Mouse (Mus musculus): Measurements from ENCODE around the gene Cldn18. TPM values are rescaled to one million over a fixed set of nuclear protein-coding genes. Genes with fewer than 3 reads are reported as not detected.

Gene Cldn18
- polyA plus RNA-seq, 1 experiment from 2014 or later: not detected

- 58% methylated on average over 1 of the region's 1 CpGs for WGBS
- ATAC-seq (ENCODE audit: low FRiP score, low TSS enrichment): no peak
Measured at GRCm38 (mm10) chr9:99720011-99720410, 2.9 kb upstream of the Cldn18 start.

GRCm38 (mm10) chr9:99710297-99710696, 6.8 kb downstream of the Cldn18 start:
- Histone ChIP-seq H3K4me3 (ENCODE audit: low read length) (no peak overlapping the region), H3K27ac (ENCODE audit: low read depth, low read length) (no peak overlapping the region), H3K36me3 (ENCODE audit: control insufficient read depth, insufficient read depth, low read length) (no peaks in the 10 kb centered on the region), H3K9ac (ENCODE audit: low read depth, low read length) (no peak overlapping the region), H3K9me3 (ENCODE audit: control insufficient read depth, low read length) (no peaks in the 10 kb centered on the region), H3K4me2 (replicated peaks; ENCODE audit: low read depth, low read length) (no peak overlapping the region), H3K4me1 (ENCODE audit: control insufficient read depth, insufficient read depth, low read length) (no peaks in the 10 kb centered on the region), H3K27me3 (ENCODE audit: control insufficient read depth, insufficient read depth, low read length) (no peaks in the 10 kb centered on the region)
- ATAC-seq (ENCODE audit: low FRiP score, low TSS enrichment): no peak
- 80% methylated on average over 4 of the region's 4 CpGs for WGBS

More at GRCm38 (mm10) chr9:99720011-99720410, 2.9 kb upstream of the Cldn18 start:
- H3K27ac ChIP-seq (ENCODE audit: low read depth, low read length): no peak overlapping the region
- H3K9ac ChIP-seq (ENCODE audit: low read depth, low read length): no peak overlapping the region
- no peaks in the 10 kb centered on the region for H3K27me3 ChIP-seq (ENCODE audit: control insufficient read depth, insufficient read depth, low read length)
- no peaks in the 10 kb centered on the region for H3K9me3 ChIP-seq (ENCODE audit: control insufficient read depth, low read length)
- no peaks in the 10 kb centered on the region for H3K36me3 ChIP-seq (ENCODE audit: control insufficient read depth, insufficient read depth, low read length)
- H3K4me1 ChIP-seq (ENCODE audit: control insufficient read depth, insufficient read depth, low read length): no peaks in the 10 kb centered on the region
- H3K4me3 ChIP-seq (ENCODE audit: low read length): no peak overlapping the region
- H3K4me2 ChIP-seq (replicated peaks; ENCODE audit: low read depth, low read length): no peak overlapping the region

GRCm38 (mm10) chr9:99709588-99710248, 7.3 kb downstream of the Cldn18 start:
- Histone ChIP-seq H3K36me3 (ENCODE audit: control insufficient read depth, insufficient read depth, low read length) (no peaks in the 10 kb centered on the region), H3K4me3 (ENCODE audit: low read length) (no peak overlapping the region), H3K27me3 (ENCODE audit: control insufficient read depth, insufficient read depth, low read length) (no peaks in the 10 kb centered on the region), H3K9ac (ENCODE audit: low read depth, low read length) (no peak overlapping the region), H3K9me3 (ENCODE audit: control insufficient read depth, low read length) (no peaks in the 10 kb centered on the region), H3K4me1 (ENCODE audit: control insufficient read depth, insufficient read depth, low read length) (no peaks in the 10 kb centered on the region), H3K27ac (ENCODE audit: low read depth, low read length) (no peak overlapping the region), H3K4me2 (replicated peaks; ENCODE audit: low read depth, low read length) (no peak overlapping the region)
- 89% methylated on average over 22 of the region's 22 CpGs for WGBS
- no peak for ATAC-seq (ENCODE audit: low FRiP score, low TSS enrichment)

- Histone ChIP-seq H3K9ac (ENCODE audit: low read depth, low read length) (no peak overlapping the region), H3K36me3 (ENCODE audit: control insufficient read depth, insufficient read depth, low read length) (no peaks in the 10 kb centered on the region), H3K27ac (ENCODE audit: low read depth, low read length) (no peak overlapping the region), H3K9me3 (ENCODE audit: control insufficient read depth, low read length) (no peaks in the 10 kb centered on the region), H3K4me3 (ENCODE audit: low read length) (no peak overlapping the region), H3K4me1 (ENCODE audit: control insufficient read depth, insufficient read depth, low read length) (no peaks in the 10 kb centered on the region), H3K27me3 (ENCODE audit: control insufficient read depth, insufficient read depth, low read length) (no peaks in the 10 kb centered on the region), H3K4me2 (replicated peaks; ENCODE audit: low read depth, low read length) (no peak overlapping the region)
- ATAC-seq (ENCODE audit: low FRiP score, low TSS enrichment): no peak
- 75% methylated on average over 11 of the region's 11 CpGs for WGBS
Measured at GRCm38 (mm10) chr9:99707425-99708126, 9.5 kb downstream of the Cldn18 start.

GRCm38 (mm10) chr9:99706264-99706663, 10.8 kb downstream of the Cldn18 start:
- H3K4me3 ChIP-seq (ENCODE audit: low read length): no peak overlapping the region
- no peak overlapping the region for H3K9ac ChIP-seq (ENCODE audit: low read depth, low read length)
- no peaks in the 10 kb centered on the region for H3K4me1 ChIP-seq (ENCODE audit: control insufficient read depth, insufficient read depth, low read length)
- ATAC-seq (ENCODE audit: low FRiP score, low TSS enrichment): no peak
- no peak overlapping the region for H3K27ac ChIP-seq (ENCODE audit: low read depth, low read length)
- no peaks in the 10 kb centered on the region for H3K9me3 ChIP-seq (ENCODE audit: control insufficient read depth, low read length)
- H3K36me3 ChIP-seq (ENCODE audit: control insufficient read depth, insufficient read depth, low read length): no peaks in the 10 kb centered on the region
- no peak overlapping the region for H3K4me2 ChIP-seq (replicated peaks; ENCODE audit: low read depth, low read length)
- WGBS: 93% methylated on average over 6 of the region's 6 CpGs
- H3K27me3 ChIP-seq (ENCODE audit: control insufficient read depth, insufficient read depth, low read length): no peaks in the 10 kb centered on the region

GRCm38 (mm10) chr9:99703711-99704110, 13.4 kb downstream of the Cldn18 start:
- Histone ChIP-seq H3K4me3 (ENCODE audit: low read length) (no peak overlapping the region), H3K4me1 (ENCODE audit: control insufficient read depth, insufficient read depth, low read length) (no peaks in the 10 kb centered on the region), H3K9me3 (ENCODE audit: control insufficient read depth, low read length) (no peaks in the 10 kb centered on the region), H3K27me3 (ENCODE audit: control insufficient read depth, insufficient read depth, low read length) (no peaks in the 10 kb centered on the region), H3K4me2 (replicated peaks; ENCODE audit: low read depth, low read length) (no peak overlapping the region), H3K36me3 (ENCODE audit: control insufficient read depth, insufficient read depth, low read length) (no peaks in the 10 kb centered on the region), H3K27ac (ENCODE audit: low read depth, low read length) (no peak overlapping the region), H3K9ac (ENCODE audit: low read depth, low read length) (no peak overlapping the region)
- ATAC-seq (ENCODE audit: low FRiP score, low TSS enrichment): no peak
- 86% methylated on average over 6 of the region's 6 CpGs for whole genome bisulfite sequencing

GRCm38 (mm10) chr9:99702215-99702614, 14.9 kb downstream of the Cldn18 start:
- 84% methylated on average over 6 of the region's 6 CpGs for WGBS
- no peak for ATAC-seq (ENCODE audit: low FRiP score, low TSS enrichment)
- H3K4me2 ChIP-seq (replicated peaks; ENCODE audit: low read depth, low read length): no peak overlapping the region
- H3K36me3 ChIP-seq (ENCODE audit: control insufficient read depth, insufficient read depth, low read length): no peaks in the 10 kb centered on the region
- H3K4me1 ChIP-seq (ENCODE audit: control insufficient read depth, insufficient read depth, low read length): no peaks in the 10 kb centered on the region
- no peak overlapping the region for H3K9ac ChIP-seq (ENCODE audit: low read depth, low read length)
- no peak overlapping the region for H3K27ac ChIP-seq (ENCODE audit: low read depth, low read length)
- H3K9me3 ChIP-seq (ENCODE audit: control insufficient read depth, low read length): no peaks in the 10 kb centered on the region
- H3K27me3 ChIP-seq (ENCODE audit: control insufficient read depth, insufficient read depth, low read length): no peaks in the 10 kb centered on the region
- H3K4me3 ChIP-seq (ENCODE audit: low read length): no peak overlapping the region

GRCm38 (mm10) chr9:99701187-99701586, 15.9 kb downstream of the Cldn18 start:
- Histone ChIP-seq H3K9ac (ENCODE audit: low read depth, low read length) (no peak overlapping the region), H3K27ac (ENCODE audit: low read depth, low read length) (no peak overlapping the region), H3K4me1 (ENCODE audit: control insufficient read depth, insufficient read depth, low read length) (no peaks in the 10 kb centered on the region), H3K4me3 (ENCODE audit: low read length) (no peak overlapping the region), H3K9me3 (ENCODE audit: control insufficient read depth, low read length) (no peaks in the 10 kb centered on the region), H3K4me2 (replicated peaks; ENCODE audit: low read depth, low read length) (no peak overlapping the region), H3K36me3 (ENCODE audit: control insufficient read depth, insufficient read depth, low read length) (no peaks in the 10 kb centered on the region), H3K27me3 (ENCODE audit: control insufficient read depth, insufficient read depth, low read length) (no peaks in the 10 kb centered on the region)
- no peak for ATAC-seq (ENCODE audit: low FRiP score, low TSS enrichment)
- 82% methylated on average over 2 of the region's 2 CpGs for WGBS

- H3K27me3 ChIP-seq (ENCODE audit: control insufficient read depth, insufficient read depth, low read length): no peaks in the 10 kb centered on the region
- H3K4me3 ChIP-seq (ENCODE audit: low read length): no peak overlapping the region
- no peak for ATAC-seq (ENCODE audit: low FRiP score, low TSS enrichment)
- H3K36me3 ChIP-seq (ENCODE audit: control insufficient read depth, insufficient read depth, low read length): no peaks in the 10 kb centered on the region
- H3K9ac ChIP-seq (ENCODE audit: low read depth, low read length): no peak overlapping the region
- WGBS: 74% methylated on average over 2 of the region's 2 CpGs
- no peak overlapping the region for H3K27ac ChIP-seq (ENCODE audit: low read depth, low read length)
- no peaks in the 10 kb centered on the region for H3K9me3 ChIP-seq (ENCODE audit: control insufficient read depth, low read length)
- H3K4me1 ChIP-seq (ENCODE audit: control insufficient read depth, insufficient read depth, low read length): no peaks in the 10 kb centered on the region
- no peak overlapping the region for H3K4me2 ChIP-seq (replicated peaks; ENCODE audit: low read depth, low read length)
Measured at GRCm38 (mm10) chr9:99699752-99700389, 17.2 kb downstream of the Cldn18 start.

Measured in kidney, embryonic 14.5 days (tissue).